Mouse (Mus musculus) bone marrow, adult 2 months (tissue): ENCODE measurements around the gene Wfdc5. TPM values are rescaled to one million over a fixed set of nuclear protein-coding genes. Genes with fewer than 3 reads are reported as not detected.
A peak's percentile ranks its signal among the peaks of the same experiment; 100 is the strongest.

Source experiments
- H3K27ac ChIP-seq: fragments of 200-500 bp; 2 replicates; pipeline ENCODE4 v1.5.1; 2012; ENCODE audit warnings: low read depth, mild to moderate bottlenecking, control low read depth, inconsistent platforms, low read length; ENCODE audit not compliant: control insufficient read depth, poor library complexity, insufficient read depth
- H3K4me1 ChIP-seq: fragments of 200-500 bp; 2 replicates; pipeline ENCODE4 v1.6.1; 2011; ENCODE audit warnings: low read length; ENCODE audit not compliant: control insufficient read depth, insufficient read depth
- H3K4me3 ChIP-seq: fragments of 200-500 bp; replicated peaks from 2 replicates; pipeline ENCODE3; 2011; ENCODE audit warnings: mild to moderate bottlenecking, low read depth, low read length, control low read depth; ENCODE audit not compliant: control insufficient read depth
- CTCF ChIP-seq: fragments of 200-500 bp; IDR thresholded peaks from 2 replicates; pipeline ENCODE4 v1.5.1; 2011; ENCODE audit warnings: low read length, control low read depth; ENCODE audit not compliant: control insufficient read depth, insufficient read depth
- POLR2A ChIP-seq: fragments of 200-500 bp; IDR thresholded peaks from 2 replicates; pipeline ENCODE4 v1.6.1; 2011; ENCODE audit warnings: low read depth, mild to moderate bottlenecking, control low read depth, low read length, borderline replicate concordance; ENCODE audit not compliant: control insufficient read depth
- WGBS: fragments of 180-500 bp; shearing (Covaris S2); methylation state at CpG from one replicate; pipeline ENCODE4 v1.1.7; 2018; 5-methylcytosine and 5-hydroxymethylcytosine counted together
- polyA plus RNA-seq: library from polyadenylated mRNA; stranded (reverse); fragments of >200 nt; gene quantifications from 2 replicates; pipeline ENCODE4 v1.2.4, GENCODE M21; 2011; ENCODE audit warnings: low replicate concordance; ENCODE audit not compliant: missing spikeins, insufficient read depth, insufficient read length

Gene Wfdc5
- polyA plus RNA-seq, 1 experiment, result not detected

GRCm38 (mm10) chr2:164180770-164181169 lies 1.8 kb downstream of the Wfdc5 start:
- Histone ChIP-seq H3K4me3 (no peak overlapping the region), H3K27ac (no peak overlapping the region), H3K4me1 (no peaks in the 10 kb centered on the region)
- WGBS, result 70% methylated on average over 4 of the region's 4 CpGs
- TF ChIP-seq CTCF (no peak), POLR2A (no peak)

- Histone ChIP-seq H3K4me3 (no peak overlapping the region), H3K27ac (no peak overlapping the region), H3K4me1 (no peaks in the 10 kb centered on the region)
- TF ChIP-seq POLR2A (no peak), CTCF (peak; percentile 31; the same call in 1 of the 2 replicates)
- WGBS, result 30% methylated on average over 3 of the region's 3 CpGs
Measured at GRCm38 (mm10) chr2:164180124-164180523, 2.4 kb downstream of the Wfdc5 start.

- TF ChIP-seq POLR2A, result no peak
- no peak for TF ChIP-seq CTCF
- H3K4me1 ChIP-seq, result no peaks in the 10 kb centered on the region
- no peak overlapping the region for H3K4me3 ChIP-seq
- 82% methylated on average over 5 of the region's 5 CpGs for WGBS
- H3K27ac ChIP-seq, result no peak overlapping the region
Measured at GRCm38 (mm10) chr2:164177831-164178230, 4.7 kb downstream of the Wfdc5 start.

- Histone ChIP-seq H3K4me1 (no peaks in the 10 kb centered on the region), H3K27ac (no peak overlapping the region), H3K4me3 (no peak overlapping the region)
- 21% methylated on average over 3 of the region's 3 CpGs for WGBS
- TF ChIP-seq CTCF (no peak), POLR2A (no peak)
Measured at GRCm38 (mm10) chr2:164175850-164176249, 6.7 kb downstream of the Wfdc5 start.

- Histone ChIP-seq H3K27ac (no peak overlapping the region), H3K4me3 (no peak overlapping the region), H3K4me1 (no peaks in the 10 kb centered on the region)
- TF ChIP-seq CTCF, result no peak
- TF ChIP-seq POLR2A, result no peak
- WGBS, result 59% methylated on average over 8 of the region's 8 CpGs
Measured at GRCm38 (mm10) chr2:164174649-164175395, 7.7 kb downstream of the Wfdc5 start.

- Histone ChIP-seq H3K4me3 (no peak overlapping the region), H3K4me1 (no peaks in the 10 kb centered on the region), H3K27ac (no peak overlapping the region)
- WGBS, result 6% methylated on average over 3 of the region's 3 CpGs
- TF ChIP-seq POLR2A (no peak), CTCF (no peak)
Measured at GRCm38 (mm10) chr2:164173394-164173793, 9.1 kb downstream of the Wfdc5 start.

- WGBS, result 2% methylated on average over 29 of the region's 29 CpGs
- Histone ChIP-seq H3K27ac (no peak within 1 kb of the TSS), H3K4me3 (no peak within 1 kb of the TSS)
Measured at GRCm38 (mm10) chr2:164170902-164171301, 11.6 kb downstream of the Wfdc5 start, which contains the start of gene Kcns1. Gene Kcns1 (minus strand): TSS chr2:164171113.

GRCm38 (mm10) chr2:164170326-164170725 lies 12.2 kb downstream of the Wfdc5 start:
- no peak overlapping the region for H3K27ac ChIP-seq
- TF ChIP-seq POLR2A (no peak), CTCF (no peak)
- WGBS, result 23% methylated on average over 11 of the region's 11 CpGs

More at GRCm38 (mm10) chr2:164170902-164171301, 11.6 kb downstream of the Wfdc5 start, which contains the start of gene Kcns1:
- TF ChIP-seq POLR2A (no peak), CTCF (no peak)
- no peaks in the 10 kb centered on the region; the same call in 1 of the 2 replicates for H3K4me1 ChIP-seq

More at GRCm38 (mm10) chr2:164170326-164170725, 12.2 kb downstream of the Wfdc5 start:
- Histone ChIP-seq H3K4me1 (no peaks in the 10 kb centered on the region; the same call in 1 of the 2 replicates), H3K4me3 (no peak overlapping the region)
